Mouse (Mus musculus) lung, postnatal 10 days (tissue): Measurements from ENCODE around the gene Troap.

ENCODE experiments used
- DNase-seq: peaks from one replicate; pipeline ENCODE4 v3.0.0; 2021

The Troap gene

DNA sequence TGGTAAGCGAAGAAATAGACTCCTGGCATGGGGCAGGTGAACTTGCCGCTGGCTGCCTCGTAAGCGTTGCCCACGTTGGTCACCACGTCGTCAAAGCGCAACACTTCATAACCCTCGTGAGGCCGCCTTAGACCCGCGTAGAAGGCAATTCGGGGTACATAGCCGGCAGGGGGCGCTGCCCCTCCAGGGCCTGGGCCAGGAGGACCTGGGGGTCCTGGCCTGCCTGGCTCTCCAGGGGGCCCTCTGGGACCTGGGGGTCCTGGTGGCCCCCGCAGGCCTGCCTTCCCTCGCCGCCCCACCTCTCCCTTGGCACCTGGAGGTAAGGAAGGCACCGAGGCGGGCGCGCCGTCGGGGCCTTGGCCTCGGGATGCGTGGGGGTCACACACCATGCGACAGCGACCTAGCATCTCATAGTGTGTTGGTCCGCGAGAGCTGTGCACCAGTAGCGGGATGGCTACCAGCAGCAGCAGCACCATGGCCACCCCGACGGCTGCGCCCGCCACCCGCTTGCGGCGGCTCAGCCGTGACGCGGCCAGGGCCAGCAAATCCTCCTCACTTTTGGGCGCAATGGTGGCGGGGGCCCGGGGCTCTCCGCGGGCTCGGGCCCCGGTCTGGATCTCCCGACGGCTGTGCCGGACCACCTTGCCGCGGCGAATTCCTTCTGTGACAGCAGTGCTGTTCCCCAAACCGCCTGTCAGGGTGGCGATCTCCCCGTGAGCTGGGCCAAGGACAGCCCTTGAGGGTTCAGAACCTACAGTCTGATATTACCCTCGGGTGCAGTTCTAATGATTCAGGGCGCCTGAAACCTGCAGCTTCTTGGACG, 13.1 kb downstream of the Troap start, which contains the start of gene C1ql4:
TSS of gene C1ql4 (minus strand) at position 565 of the 823 bp plus-strand sequence.
- no peak for DNase-seq

GRCm38 (mm10) chr15:99088292-99088691, 13.9 kb downstream of the Troap start:
- peak; percentile 88 for DNase-seq

DNA sequence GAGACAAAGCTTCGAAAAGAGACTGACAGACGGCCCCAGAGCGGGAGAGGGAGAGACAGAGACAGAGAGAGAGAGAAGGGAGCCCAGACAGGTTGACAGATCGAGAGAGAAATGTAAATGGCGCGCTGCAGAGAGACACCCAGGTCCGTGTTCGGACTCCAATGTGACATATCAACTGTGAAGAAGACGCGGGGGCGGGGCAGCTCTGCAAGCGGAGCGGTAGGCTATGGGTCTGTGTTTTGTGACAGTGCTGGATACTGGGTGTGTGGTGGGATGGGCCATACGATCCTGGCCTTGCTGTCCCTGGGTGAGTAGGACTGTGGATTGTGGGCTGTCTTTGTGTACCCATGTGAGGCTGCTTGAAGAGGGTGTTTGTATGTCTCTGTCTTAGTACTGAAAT, 14.7 kb downstream of the Troap start:
- no peak for DNase-seq

DNA sequence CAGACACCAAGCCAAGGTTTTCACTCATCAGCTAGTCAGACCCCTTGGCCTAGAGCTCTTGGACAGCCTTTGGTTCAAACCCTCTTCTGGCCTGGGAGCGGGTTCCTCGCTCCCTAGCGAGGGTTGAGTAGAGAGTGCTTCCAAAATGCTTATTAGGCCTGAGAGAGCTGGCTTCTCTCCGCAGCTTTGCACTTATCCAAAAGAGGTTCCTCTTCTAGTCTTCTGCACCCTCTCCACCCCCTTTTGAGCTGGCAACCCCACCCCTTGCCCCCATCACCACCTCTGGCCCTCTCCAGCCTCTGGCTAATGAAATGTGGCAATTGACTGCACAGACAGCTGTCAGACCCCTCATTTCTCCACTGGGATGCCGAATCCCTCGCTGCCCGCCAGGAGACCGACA, 18.5 kb downstream of the Troap start, which contains the start of gene Dnajc22:
TSS of gene Dnajc22 (plus strand) at position 301 of the 400 bp plus-strand sequence.
- no peak for DNase-seq

GRCm38 (mm10) chr15:99093291-99094258, 19.2 kb downstream of the Troap start:
- DNase-seq = peak; percentile 60

GRCm38 (mm10) chr15:99094631-99095270, 20.4 kb downstream of the Troap start:
- no peak for DNase-seq

- DNase-seq = no peak
Measured at GRCm38 (mm10) chr15:99095356-99095755, 21.0 kb downstream of the Troap start.

GRCm38 (mm10) chr15:99096061-99096793, 21.9 kb downstream of the Troap start:
- DNase-seq = no peak

DNA sequence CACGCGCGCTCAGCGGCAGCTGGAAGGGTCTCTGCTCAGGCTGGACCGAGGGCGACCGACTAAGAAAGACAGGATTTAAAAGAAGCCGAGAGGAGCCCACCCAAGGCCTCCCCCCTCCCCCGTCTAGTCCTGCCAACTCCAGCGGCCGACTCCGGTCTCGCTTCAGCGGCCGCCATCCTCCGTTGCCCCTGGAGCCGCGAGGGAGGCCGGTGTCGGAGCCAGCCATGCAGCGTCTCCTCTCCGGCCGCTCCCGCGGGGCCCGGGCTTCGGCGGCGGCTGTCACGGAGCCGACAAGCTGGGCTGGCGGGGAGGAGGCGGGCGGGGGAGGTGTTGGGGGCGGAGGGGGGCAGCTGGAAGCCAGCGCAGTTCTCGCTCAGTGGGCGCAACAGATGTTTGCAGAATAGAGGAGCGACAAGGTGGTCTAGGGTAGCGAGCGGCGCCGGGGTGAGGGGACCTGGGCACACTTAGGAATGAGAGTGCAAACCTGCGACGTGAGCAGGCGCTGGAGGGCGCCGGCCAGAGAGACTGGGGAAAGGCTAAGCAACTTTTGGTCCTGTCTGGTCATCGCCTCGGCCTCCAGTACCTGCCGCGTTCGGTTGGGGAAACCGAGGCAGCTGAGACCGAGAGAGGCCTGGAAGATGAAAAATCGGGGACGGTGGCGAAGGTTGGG, 22.6 kb downstream of the Troap start:
- no peak for DNase-seq

DNA sequence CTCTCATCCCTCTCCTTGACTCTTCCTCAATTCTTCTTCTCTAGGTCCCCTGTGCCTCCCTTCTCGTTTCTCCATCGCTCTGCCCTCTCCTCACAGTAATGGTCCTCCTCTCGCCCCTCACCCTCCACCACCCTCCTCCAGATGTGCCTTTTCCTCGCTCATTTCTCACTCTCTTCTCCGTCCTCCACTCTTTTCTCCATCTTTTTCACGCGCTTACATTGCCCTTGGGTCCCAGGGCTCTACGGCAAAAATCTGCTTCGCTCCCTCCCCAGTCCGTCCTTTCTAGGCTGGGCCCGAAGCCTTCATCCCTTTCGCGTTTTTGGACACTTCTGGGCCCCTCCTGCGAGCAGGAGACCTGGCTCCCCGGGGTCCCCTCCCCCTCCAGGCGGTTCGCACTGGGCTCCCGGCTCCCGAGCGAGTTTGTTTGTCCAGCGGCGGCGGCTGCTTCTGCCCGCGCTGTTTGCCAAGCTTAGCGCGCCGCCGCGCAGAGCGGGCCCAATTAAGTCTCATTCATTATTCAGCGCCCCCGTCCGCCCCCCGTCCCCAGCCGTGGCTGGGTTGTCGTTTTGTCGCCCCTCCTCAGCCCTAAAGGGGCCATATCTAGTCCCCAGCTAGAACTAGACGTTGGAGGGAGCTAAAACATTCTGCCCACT, 23.6 kb downstream of the Troap start:
- peak; percentile 54 for DNase-seq

DNA sequence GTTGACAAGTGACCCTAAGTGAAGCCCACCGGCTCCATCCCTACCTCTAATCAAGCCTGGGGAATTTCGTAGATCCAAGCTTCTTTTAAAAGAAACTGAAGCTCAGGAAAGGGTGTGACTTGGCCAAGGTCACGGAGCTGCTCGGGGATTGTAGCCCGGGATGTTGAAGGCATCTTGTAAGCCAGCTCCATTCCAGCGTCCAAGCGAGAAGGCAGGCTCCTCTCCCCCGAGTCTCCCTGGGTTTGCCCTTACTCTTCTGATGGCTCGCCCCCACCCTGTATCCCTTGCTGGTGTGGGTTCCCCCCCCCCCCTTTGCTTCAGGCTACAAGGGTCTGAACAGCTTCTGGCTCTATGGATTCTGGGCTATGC, 24.1 kb downstream of the Troap start:
- DNase-seq = no peak

GRCm38 (mm10) chr15:99099139-99099556, 24.8 kb downstream of the Troap start:
- DNase-seq = peak; percentile 74

DNA sequence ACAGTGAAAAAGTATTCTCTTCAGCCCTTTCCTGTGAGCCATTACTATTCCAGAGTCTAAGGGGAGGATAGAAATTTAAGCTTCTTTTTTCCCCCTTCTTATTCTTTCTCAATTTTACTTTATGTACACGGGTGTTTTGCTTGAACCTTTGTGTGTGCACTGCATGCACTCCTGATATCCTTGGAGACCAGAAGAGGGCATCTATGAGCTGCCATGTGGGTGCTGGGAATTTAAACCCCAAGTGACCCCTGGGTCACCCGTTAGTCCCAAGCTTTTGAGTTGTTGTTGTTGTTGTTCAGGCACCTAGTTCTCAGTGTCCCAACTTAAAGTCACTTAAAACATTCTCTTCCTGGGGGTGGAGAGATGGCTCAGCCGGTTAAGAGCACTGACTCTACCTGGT, 25.6 kb downstream of the Troap start:
- DNase-seq = no peak

DNA sequence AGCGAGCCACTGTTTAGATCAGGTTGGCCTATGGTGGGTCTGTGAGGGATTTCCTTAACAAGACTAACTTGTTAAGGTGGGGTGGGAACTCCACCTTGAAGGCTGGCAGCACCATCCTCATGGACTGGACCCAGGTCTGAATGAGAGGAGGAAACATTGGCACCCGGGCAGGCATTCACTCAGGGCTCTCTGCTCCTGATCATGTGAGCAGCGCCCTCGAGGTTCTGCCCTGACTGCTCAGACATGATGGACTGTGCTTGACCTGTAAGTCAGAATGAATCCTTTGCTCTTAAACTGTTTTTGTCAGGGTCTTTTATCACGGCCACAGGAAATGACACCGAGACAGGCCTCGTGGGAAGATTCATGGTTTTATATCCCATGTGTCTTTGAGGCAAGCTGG, 30.9 kb downstream of the Troap start:
- no peak for DNase-seq

DNA sequence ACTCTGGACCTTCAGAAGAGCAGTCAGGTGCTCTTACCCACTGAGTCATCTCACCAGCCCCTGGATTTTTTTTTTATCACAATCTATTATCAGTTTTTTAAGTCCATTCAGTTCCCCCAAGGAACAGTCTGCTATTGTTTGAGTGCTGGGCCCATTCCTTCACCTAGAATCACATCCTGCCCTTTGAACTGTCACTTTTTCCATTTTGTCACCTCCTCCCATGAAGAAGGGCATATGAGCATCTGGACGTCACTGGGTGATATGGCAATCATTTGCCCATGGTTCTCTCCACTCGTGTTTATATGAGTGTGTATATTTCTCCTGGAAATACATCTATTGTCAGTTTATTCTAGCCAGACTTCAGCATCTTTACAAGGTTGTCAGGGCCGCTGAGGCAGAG, 33.5 kb downstream of the Troap start:
- DNase-seq = no peak

DNA sequence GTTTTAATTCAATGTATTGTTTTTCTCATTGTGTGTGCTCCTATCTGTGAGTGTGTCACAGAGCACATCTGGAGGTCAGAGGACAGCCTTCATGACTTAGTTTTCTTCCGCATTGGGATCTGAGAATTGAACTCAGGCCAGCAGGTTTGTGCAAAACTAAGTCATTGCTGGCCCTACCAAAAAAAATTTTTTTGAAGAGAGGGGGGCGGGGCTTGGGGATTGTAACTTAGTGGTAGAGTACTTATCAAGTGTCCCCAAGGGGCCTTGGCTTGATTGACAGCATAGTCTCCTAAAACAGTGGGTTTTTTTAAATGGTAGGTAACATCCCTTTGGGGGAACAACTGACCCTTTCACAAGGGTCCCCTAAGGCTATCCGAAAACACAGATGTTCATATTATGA, 36.8 kb downstream of the Troap start:
- DNase-seq = no peak

GRCm38 (mm10) chr15:99111809-99112208, 37.4 kb downstream of the Troap start:
- no peak for DNase-seq

DNA sequence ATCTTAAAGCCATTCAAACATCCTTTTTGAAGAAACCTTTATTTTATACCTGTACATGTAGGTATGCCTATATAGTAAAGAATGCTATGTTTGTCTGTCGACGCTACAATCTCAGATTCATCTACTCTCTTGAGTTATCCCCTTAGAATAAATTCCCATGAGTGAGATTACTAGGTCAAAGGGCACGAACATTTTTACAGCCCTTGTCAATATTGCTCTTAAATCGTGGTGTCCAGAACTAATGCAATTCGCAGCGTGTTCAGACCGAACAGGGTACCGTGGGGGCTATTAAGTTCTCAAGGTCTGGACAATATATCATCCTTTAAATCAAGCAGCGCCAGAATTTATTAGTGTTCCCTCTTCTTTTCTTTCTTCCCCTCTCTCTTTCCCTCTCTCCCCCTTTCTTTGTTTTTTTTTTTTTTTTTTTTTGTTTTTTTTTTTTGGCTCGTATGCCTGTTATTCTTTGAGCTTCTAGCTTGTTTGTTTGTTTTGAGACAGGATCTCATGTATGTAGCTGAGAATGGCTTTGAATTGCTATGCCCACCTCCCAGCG, 38.5 kb downstream of the Troap start:
- no peak for DNase-seq

DNA sequence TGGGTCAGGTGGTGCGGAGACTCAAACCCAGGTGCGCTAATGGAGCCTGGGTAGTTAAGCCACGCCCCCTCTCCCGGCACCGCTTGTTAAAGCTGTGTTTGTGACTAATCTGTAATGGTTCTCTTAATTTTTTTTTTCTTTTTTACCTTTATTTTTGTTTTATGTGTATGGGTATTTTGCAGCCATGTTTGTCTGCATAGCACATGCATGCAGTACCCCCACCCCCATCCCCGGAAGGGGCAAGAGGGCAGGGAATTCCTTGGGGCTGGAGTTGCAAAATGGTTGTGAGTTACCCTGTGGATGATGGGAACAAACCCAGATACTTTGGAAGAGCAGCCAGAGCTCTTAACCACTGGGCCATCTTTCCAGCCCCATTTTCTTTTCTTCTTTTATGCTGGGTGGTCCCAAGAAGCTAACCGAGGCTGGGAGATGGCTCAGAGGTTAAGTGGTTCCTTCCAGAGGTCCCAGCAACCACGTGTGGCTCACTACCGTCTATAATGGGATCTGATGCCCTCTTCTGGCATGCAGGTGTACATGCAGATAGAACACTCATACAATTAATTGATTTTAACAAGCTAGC, 39.1 kb downstream of the Troap start:
- no peak for DNase-seq

- no peak for DNase-seq
Measured at GRCm38 (mm10) chr15:99114312-99115064, 40.1 kb downstream of the Troap start.
